Mouse (Mus musculus) forelimb bud, embryonic 11.5 days (tissue): Measurements from ENCODE around the gene Ror2.

Source experiments
- DNase-seq: peaks from one replicate; pipeline ENCODE4 v3.0.0-alpha.2; 2012; ENCODE audit warnings: low read depth, low spot score

Gene Ror2

DNA sequence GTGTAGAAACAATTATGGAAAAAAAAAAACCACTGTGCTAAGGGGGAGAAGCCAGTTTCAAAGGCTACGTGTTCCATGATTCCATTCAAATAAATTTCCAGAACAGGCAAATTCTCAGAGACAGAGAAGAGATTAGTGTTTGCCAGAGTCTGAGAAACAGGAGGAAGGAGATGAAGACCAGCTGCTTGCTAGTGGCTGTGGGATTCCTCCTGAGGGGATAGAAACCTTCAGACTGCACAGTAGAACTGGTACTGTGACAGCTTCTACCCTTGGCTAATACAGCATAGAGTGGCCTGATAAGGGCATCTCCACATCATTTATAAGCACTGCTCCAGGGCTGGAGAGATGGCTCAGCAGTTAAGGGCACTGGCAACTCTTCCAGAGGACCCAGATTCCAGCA lies 11.2 kb downstream of the Ror2 start:
- DNase-seq: no peak

DNA sequence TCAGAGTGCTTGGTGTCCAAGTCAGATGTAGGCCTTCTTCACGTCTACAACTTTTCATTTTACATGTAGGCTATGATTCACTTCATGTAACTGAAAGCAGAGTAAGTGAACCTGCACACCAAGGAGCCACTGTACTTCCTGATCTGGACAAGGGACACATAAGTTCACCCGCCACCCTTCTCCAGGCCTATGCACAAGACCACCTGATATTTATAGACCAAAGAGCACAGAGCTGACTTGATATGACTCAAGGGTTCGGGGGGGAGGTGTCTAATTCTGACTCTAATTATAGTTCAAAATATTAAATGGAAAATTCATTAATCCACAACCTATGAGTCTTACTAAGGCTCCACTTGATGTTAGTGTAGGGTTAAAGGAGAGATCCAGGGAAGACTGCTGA lies 14.3 kb downstream of the Ror2 start:
- no peak for DNase-seq

GRCm38 (mm10) chr13:53270549-53270948 lies 15.4 kb downstream of the Ror2 start:
- DNase-seq: no peak

DNA sequence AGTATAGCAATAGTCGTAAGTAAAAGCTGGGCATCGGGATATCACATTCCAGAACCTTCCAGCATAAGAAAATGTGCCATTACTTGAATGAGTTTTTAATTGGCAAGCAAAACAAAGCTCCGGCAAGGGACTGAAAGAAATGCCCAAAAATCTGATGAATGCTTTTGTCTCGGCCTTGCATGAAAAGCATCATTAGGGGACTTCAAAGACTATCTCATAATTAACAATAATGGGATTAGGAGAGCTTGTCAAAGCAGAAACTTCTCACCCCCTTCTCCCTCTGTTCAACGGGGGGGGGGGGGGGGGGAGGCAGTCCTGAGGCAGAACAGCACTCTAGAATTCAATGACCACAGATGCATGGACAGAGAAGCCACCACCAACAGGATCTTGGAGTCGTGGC lies 17.4 kb downstream of the Ror2 start:
- no peak for DNase-seq

GRCm38 (mm10) chr13:53267849-53268248 lies 18.1 kb downstream of the Ror2 start:
- DNase-seq: no peak

GRCm38 (mm10) chr13:53267155-53267554 lies 18.8 kb downstream of the Ror2 start:
- no peak for DNase-seq

- peak; percentile 72 for DNase-seq
Measured at GRCm38 (mm10) chr13:53266543-53266951, 19.4 kb downstream of the Ror2 start.

DNA sequence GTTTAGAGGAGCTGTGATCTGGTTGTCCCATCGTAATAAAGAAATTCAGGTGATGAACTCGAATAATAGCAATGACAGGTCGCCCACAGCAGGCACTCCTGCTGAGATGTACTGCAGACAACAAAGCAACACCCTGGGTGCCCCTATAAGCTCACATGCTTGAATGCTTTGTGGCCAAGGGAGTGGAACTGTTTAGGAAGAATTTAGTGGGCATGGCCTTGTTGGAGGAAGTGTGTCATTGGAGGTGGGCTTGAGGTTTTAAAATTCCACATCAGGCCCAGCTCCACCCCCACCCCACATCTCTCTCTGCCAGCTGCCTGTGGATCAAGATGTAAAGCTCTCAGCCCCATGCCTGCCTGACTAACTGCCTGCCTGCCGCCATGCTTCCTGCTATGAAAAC lies 21.0 kb downstream of the Ror2 start:
- DNase-seq: no peak

DNA sequence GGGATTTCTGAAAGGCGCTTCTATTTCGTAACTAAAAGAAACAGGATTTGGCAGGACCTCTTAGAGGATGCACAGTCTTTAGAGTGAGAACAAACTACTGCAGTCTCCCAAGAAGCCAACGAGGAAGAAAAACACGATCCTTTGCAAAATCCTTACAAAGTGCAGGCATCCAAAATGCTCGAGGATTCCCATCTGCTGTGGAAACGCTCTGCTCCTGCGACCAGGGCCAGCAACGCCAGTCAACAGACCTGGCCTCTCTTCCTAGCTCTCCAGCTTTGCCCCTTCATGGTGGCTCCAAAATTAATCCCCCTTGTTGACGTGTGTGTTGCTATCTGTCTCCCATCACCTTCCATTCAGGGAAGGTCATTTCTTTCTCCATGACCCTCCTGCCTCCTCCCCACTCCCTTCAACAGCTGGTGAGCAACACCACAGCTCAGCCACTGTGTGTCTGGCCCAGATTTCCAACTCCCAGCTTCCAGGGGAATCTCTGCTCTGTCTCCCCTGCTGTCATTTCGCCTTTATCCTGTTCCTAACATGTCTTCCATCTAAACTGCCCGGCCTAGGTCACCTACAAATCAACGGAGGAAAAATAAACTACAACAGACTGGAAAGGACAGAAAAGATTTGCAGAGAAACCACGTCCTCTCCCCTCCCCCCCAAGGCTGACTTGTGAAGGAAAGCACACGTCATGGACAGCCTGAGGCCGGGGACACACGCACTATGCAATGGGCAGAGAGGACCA lies 23.2 kb downstream of the Ror2 start:
- DNase-seq: no peak

GRCm38 (mm10) chr13:53261106-53261771 lies 24.7 kb downstream of the Ror2 start:
- no peak for DNase-seq

DNA sequence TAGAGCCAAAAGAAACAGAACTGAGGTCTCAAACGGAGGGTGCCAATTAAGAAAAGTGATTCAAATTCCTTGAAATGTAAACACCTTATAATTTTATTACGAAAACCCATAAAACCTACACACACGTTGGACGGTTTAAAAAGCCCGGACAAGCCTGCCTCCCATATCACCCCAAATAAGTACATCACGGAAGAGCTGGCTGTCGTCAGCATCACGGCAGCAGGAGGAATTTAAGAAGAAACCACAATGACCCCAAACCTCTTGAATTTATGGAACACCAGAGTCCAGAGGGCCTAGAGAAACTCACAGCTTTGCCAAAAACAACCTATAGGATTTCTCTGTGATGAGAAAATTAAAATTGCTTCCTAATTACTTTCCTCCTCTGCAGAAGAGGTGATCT lies 27.0 kb downstream of the Ror2 start:
- no peak for DNase-seq

GRCm38 (mm10) chr13:53258497-53258896 lies 27.4 kb downstream of the Ror2 start:
- DNase-seq: no peak

GRCm38 (mm10) chr13:53253255-53253654 lies 32.7 kb downstream of the Ror2 start:
- DNase-seq: no peak

DNA sequence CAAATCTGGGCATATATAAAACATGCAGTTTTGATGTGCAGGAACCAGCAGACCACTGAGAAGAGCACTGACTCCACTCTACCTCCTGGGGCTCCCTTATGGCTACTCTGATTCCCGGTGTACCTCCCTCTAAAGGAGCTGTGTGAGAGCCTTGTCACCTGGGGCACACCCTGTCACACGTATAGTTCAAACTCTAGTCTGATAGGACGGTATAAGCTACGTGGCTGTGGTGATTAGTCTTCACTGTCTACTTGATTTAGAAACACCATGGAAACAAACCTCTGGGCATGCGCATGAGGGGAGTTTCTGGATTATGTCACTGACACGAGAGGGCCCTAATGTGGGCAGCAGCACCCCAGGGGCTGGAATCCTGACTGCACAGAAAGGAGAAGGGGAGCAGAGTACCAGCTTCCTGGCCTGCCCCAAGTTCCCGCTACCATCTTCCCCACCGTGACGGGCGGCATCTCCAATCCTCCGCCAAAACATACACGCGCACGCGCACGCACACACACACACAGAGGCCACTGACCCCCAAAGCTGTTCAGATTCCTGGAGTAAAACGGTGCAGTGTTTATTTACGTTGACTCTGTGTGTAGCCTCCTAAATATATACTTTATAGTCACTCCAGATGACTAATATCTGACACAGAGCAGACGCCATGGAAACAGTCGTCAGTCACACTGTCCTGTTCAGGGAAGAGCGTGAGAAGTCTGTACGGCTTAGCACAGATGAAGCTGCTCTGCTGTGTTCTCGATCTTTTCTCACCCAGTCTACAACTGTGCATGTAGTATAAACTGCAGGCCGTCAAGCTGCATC lies 37.1 kb downstream of the Ror2 start:
- DNase-seq: no peak

DNA sequence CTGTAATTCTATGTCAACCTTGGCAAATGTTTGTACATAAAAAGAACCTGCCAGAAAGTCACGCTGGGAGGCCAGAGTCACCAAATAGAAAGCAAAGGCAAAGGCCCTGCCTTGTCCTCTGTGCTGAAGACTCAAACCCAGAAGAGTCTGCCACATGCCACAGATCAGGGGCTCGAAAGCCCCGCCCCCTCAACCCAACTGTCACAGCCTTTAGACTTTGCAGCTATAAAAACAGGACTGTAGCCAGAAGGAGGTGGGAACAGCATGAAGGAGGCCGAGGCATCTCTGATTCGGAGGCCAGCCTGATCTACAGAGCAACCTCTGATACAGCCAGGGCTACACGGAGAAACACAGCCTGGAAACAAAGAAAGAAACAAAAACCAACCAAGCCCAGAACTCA lies 37.8 kb downstream of the Ror2 start:
- DNase-seq: no peak

DNA sequence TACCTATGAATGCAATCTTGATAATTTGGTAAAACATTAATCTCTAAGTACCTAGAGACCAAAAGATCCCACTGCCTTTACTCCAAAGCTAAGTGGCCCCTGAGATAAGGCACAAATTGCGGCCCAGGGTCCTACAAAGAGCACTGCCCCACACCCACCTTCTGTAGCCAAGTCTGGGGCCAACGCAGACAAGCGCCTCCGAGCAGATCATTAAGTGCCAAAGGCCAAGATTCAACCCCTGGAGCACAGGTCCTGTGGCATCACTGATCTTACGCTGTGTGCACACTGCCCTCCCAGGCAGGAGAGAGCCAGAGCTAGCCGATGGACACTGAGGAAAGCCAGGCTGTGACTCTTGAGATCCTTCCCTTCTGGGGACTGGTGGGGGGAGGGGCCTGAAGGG lies 38.7 kb downstream of the Ror2 start:
- no peak for DNase-seq

DNA sequence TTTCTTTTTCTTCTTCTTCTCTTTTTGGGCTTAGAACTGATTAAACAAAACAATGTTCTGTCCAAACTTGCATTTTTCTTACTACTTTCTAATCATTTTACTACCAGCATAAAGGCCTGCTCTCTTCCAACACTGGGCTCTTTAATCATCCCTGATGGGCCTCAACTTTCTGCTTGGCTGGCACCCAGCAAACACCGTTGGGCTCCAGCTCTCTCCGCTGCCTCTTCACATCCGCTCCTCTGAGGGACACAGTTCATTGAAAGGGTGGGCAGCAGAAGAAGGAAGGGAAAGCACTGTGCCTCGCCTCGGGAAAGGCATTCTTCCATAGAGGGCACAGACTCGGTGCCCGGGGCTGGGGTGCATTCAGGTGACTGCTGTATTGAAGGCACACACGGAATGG lies 41.8 kb downstream of the Ror2 start:
- DNase-seq: no peak

DNA sequence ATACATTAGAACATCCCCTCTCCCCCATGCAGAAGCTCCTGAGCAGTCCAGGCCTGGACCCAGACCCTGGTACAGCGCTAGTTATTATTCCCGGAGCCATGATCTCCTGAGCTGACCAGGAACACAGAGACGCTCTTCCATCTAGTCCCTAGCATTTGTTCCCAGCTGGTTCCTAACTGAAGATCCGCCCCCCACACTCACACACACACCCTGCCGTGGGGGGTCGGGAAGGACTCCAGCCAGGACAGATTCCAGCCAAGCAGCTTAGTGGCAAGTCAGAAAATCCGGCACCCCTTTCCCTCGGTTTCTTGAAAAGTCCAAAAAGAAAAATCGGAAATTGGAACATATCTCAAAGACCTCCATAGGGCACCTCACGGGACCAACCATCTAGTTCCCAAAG lies 48.5 kb downstream of the Ror2 start:
- DNase-seq: no peak

GRCm38 (mm10) chr13:53236434-53237401 lies 49.2 kb downstream of the Ror2 start:
- DNase-seq: peak; percentile 49

- DNase-seq: no peak
Measured at GRCm38 (mm10) chr13:53235953-53236352, 50.0 kb downstream of the Ror2 start.

DNA sequence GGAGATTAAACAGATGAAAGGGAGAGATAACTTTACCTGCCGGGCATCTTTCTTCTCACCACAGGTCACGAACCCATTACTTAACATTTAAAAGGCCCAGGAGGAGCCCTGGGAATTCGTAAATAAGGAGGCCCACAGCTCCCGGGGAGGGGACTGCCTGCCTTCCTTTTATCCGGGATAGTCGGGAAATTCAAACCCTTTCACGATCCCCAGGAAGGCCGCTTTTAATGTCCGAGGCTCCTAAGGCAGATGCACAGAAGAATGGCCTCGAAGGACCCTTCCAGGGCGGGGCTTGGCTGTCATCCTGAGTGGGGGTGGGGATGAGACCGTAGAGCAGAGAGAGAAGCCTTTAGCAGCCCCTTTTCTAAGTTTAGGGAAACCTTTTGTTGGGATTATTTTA lies 51.1 kb downstream of the Ror2 start:
- DNase-seq: no peak
